Mouse (Mus musculus): ENCODE data around the gene Tbx20. TPM values are rescaled to one million over a fixed set of nuclear protein-coding genes. Genes with fewer than 3 reads are reported as not detected.

Tbx20 gene
- polyA plus RNA-seq (2012; ENCODE audit: insufficient read depth, insufficient read length, missing spikeins), result not detected in 2 replicates

- Histone ChIP-seq H3K4me1 (ENCODE audit: control insufficient read depth, insufficient read depth, insufficient read length, low read length) (no peaks in the 10 kb centered on the region), H3K4me3 (ENCODE audit: insufficient read depth, low read depth, low read length) (no peak within 1 kb of the TSS), H3K27ac (replicated peaks; ENCODE audit: low read depth, low read length) (no peak within 1 kb of the TSS)
Measured at GRCm38 (mm10) chr9:24774160-24774969, at the start of gene Tbx20. Tbx20 (minus strand) TSS chr9:24774303.

GRCm38 (mm10) chr9:24818511-24818910, 44.4 kb upstream of the Tbx20 start:
- H3K4me3 ChIP-seq (ENCODE audit: insufficient read depth, low read depth, low read length), result no peak overlapping the region
- H3K27ac ChIP-seq (replicated peaks; ENCODE audit: low read depth, low read length), result no peak overlapping the region
- no peaks in the 10 kb centered on the region for H3K4me1 ChIP-seq (ENCODE audit: control insufficient read depth, insufficient read depth, insufficient read length, low read length)

GRCm38 (mm10) chr9:24812461-24812860, 38.4 kb upstream of the Tbx20 start:
- H3K4me3 ChIP-seq (ENCODE audit: insufficient read depth, low read depth, low read length), result no peak overlapping the region
- no peak overlapping the region for H3K27ac ChIP-seq (replicated peaks; ENCODE audit: low read depth, low read length)
- no peaks in the 10 kb centered on the region for H3K4me1 ChIP-seq (ENCODE audit: control insufficient read depth, insufficient read depth, insufficient read length, low read length)

- no peak overlapping the region for H3K4me3 ChIP-seq (ENCODE audit: insufficient read depth, low read depth, low read length)
- no peaks in the 10 kb centered on the region for H3K4me1 ChIP-seq (ENCODE audit: control insufficient read depth, insufficient read depth, insufficient read length, low read length)
- no peak overlapping the region for H3K27ac ChIP-seq (replicated peaks; ENCODE audit: low read depth, low read length)
Measured at GRCm38 (mm10) chr9:24792110-24792509, 18.0 kb upstream of the Tbx20 start.

GRCm38 (mm10) chr9:24789396-24789795, 15.3 kb upstream of the Tbx20 start:
- H3K27ac ChIP-seq (replicated peaks; ENCODE audit: low read depth, low read length), result no peak overlapping the region
- H3K4me3 ChIP-seq (ENCODE audit: insufficient read depth, low read depth, low read length), result no peak overlapping the region
- no peaks in the 10 kb centered on the region for H3K4me1 ChIP-seq (ENCODE audit: control insufficient read depth, insufficient read depth, insufficient read length, low read length)

GRCm38 (mm10) chr9:24782338-24782737, 8.2 kb upstream of the Tbx20 start:
- H3K4me1 ChIP-seq (ENCODE audit: control insufficient read depth, insufficient read depth, insufficient read length, low read length), result no peaks in the 10 kb centered on the region; the same call in 1 of the 2 replicates
- no peak overlapping the region for H3K27ac ChIP-seq (replicated peaks; ENCODE audit: low read depth, low read length)
- H3K4me3 ChIP-seq (ENCODE audit: insufficient read depth, low read depth, low read length), result no peak overlapping the region

- 0 out of 2 replicates have a peak overlapping the region, but pooled peaks have one; percentile 18 for H3K4me3 ChIP-seq (ENCODE audit: insufficient read depth, low read depth, low read length)
- H3K4me1 ChIP-seq (ENCODE audit: control insufficient read depth, insufficient read depth, insufficient read length, low read length), result no peaks in the 10 kb centered on the region; the same call in 1 of the 2 replicates
- H3K27ac ChIP-seq (replicated peaks; ENCODE audit: low read depth, low read length), result no peak overlapping the region
Measured at GRCm38 (mm10) chr9:24780929-24781441, 6.9 kb upstream of the Tbx20 start.

- Histone ChIP-seq H3K4me3 (ENCODE audit: insufficient read depth, low read depth, low read length) (no peak overlapping the region), H3K27ac (replicated peaks; ENCODE audit: low read depth, low read length) (no peak overlapping the region), H3K4me1 (ENCODE audit: control insufficient read depth, insufficient read depth, insufficient read length, low read length) (no peaks in the 10 kb centered on the region; the same call in 1 of the 2 replicates)
Measured at GRCm38 (mm10) chr9:24780391-24780928, 6.4 kb upstream of the Tbx20 start.

- Histone ChIP-seq H3K4me3 (ENCODE audit: insufficient read depth, low read depth, low read length) (no peak overlapping the region), H3K4me1 (ENCODE audit: control insufficient read depth, insufficient read depth, insufficient read length, low read length) (no peaks in the 10 kb centered on the region; the same call in 1 of the 2 replicates), H3K27ac (replicated peaks; ENCODE audit: low read depth, low read length) (no peak overlapping the region)
Measured at GRCm38 (mm10) chr9:24779975-24780374, 5.9 kb upstream of the Tbx20 start.

- Histone ChIP-seq H3K27ac (replicated peaks; ENCODE audit: low read depth, low read length) (no peak overlapping the region), H3K4me3 (ENCODE audit: insufficient read depth, low read depth, low read length) (no peak overlapping the region), H3K4me1 (ENCODE audit: control insufficient read depth, insufficient read depth, insufficient read length, low read length) (no peaks in the 10 kb centered on the region; the same call in 1 of the 2 replicates)
Measured at GRCm38 (mm10) chr9:24778571-24778970, 4.5 kb upstream of the Tbx20 start.

- H3K4me3 ChIP-seq (ENCODE audit: insufficient read depth, low read depth, low read length), result no peak overlapping the region
- H3K4me1 ChIP-seq (ENCODE audit: control insufficient read depth, insufficient read depth, insufficient read length, low read length), result no peaks in the 10 kb centered on the region; the same call in 1 of the 2 replicates
- H3K27ac ChIP-seq (replicated peaks; ENCODE audit: low read depth, low read length), result no peak overlapping the region
Measured at GRCm38 (mm10) chr9:24777961-24778360, 3.9 kb upstream of the Tbx20 start.

- no peak overlapping the region for H3K4me3 ChIP-seq (ENCODE audit: insufficient read depth, low read depth, low read length)
- no peak overlapping the region for H3K27ac ChIP-seq (replicated peaks; ENCODE audit: low read depth, low read length)
- H3K4me1 ChIP-seq (ENCODE audit: control insufficient read depth, insufficient read depth, insufficient read length, low read length), result no peaks in the 10 kb centered on the region; the same call in 1 of the 2 replicates
Measured at GRCm38 (mm10) chr9:24777176-24777895, 3.2 kb upstream of the Tbx20 start.

- no peak overlapping the region for H3K27ac ChIP-seq (replicated peaks; ENCODE audit: low read depth, low read length)
- H3K4me3 ChIP-seq (ENCODE audit: insufficient read depth, low read depth, low read length), result no peak overlapping the region
- no peaks in the 10 kb centered on the region; the same call in 1 of the 2 replicates for H3K4me1 ChIP-seq (ENCODE audit: control insufficient read depth, insufficient read depth, insufficient read length, low read length)
Measured at GRCm38 (mm10) chr9:24776487-24776886, 2.4 kb upstream of the Tbx20 start.

- Histone ChIP-seq H3K4me1 (ENCODE audit: control insufficient read depth, insufficient read depth, insufficient read length, low read length) (no peaks in the 10 kb centered on the region), H3K27ac (replicated peaks; ENCODE audit: low read depth, low read length) (no peak overlapping the region), H3K4me3 (ENCODE audit: insufficient read depth, low read depth, low read length) (no peak overlapping the region)
Measured at GRCm38 (mm10) chr9:24775567-24775966, 1.5 kb upstream of the Tbx20 start.

GRCm38 (mm10) chr9:24775001-24775400, 898 bp upstream of the Tbx20 start:
- H3K4me3 ChIP-seq (ENCODE audit: insufficient read depth, low read depth, low read length), result no peak overlapping the region
- no peaks in the 10 kb centered on the region for H3K4me1 ChIP-seq (ENCODE audit: control insufficient read depth, insufficient read depth, insufficient read length, low read length)
- no peak overlapping the region for H3K27ac ChIP-seq (replicated peaks; ENCODE audit: low read depth, low read length)
